Mouse (Mus musculus): ENCODE measurements around the gene Arntl. TPM values are rescaled to one million over a fixed set of nuclear protein-coding genes. Genes with fewer than 3 reads are reported as not detected.

The Arntl gene
- polyA plus RNA-seq (2017; shearing (Covaris generic)), result 69.6 TPM

DNA sequence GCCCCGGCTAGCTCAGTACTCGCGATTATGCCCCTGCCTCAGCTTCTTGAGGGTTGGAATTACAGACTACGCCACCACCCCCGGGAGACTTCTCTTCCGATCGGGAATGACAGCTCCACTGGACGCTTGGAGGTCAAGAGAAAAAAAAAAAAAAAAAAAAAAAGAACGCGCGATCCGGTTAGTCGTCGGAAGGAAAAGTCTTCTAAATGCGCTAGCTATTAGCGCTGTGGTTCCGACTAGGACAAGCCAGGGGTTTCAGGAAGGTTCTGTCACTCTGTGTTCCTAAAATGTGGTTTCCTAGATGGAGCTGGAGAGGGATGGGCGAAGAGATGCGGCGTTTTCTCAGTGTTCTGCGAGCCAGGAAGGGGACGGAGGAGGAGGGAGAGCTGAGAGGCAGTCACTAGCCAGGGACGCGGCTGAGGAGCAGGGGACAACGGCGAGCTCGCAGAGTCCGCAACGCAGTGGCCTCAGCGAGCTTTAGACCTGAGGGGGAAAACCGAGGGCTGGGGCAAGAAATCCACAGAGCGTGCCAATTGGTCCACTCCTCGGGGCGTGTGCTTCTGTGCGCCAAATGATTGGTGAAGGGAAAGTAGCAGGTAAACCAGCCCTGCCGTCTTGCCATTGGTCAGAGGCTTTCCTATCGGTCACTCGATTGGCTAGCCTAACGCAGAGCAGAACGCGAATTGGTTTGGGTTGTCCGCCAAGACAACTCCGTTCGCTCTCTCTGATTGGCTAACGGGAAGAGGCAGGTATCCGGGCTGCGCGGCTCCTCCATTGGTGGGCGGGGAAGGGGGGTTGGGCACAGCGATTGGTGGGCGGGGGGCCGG, at the start of gene Arntl:
Arntl (plus strand) TSS at position 822 of the 827 bp plus-strand sequence.

Other genes with a start within 250 kb of the Arntl start
- 19.2 TPM for gene Btbd10, start 161.9 kb downstream of the Arntl start, polyA plus RNA-seq (2017; shearing (Covaris generic))
- gene Pth, start 181.1 kb downstream of the Arntl start, polyA plus RNA-seq (2017; shearing (Covaris generic)), result not detected

All from effector memory CD4-positive, alpha-beta T cell, adult 5 months (primary cell).